Mouse (Mus musculus) MEL (cell line): ENCODE measurements around the gene Vps13c. TPM values are rescaled to one million over a fixed set of nuclear protein-coding genes. Genes with fewer than 3 reads are reported as not detected.

Source experiments
- DNase-seq: peaks from one replicate; pipeline ENCODE4 v3.0.0; 2011; ENCODE audit warnings: low read depth, low spot score
- H3K27ac ChIP-seq: 2 replicates; pipeline ENCODE4 v1.5.1; 2012; ENCODE audit warnings: low read depth, mild to moderate bottlenecking, control low read depth, low read length, moderate library complexity; ENCODE audit not compliant: control insufficient read depth
- H3K27me3 ChIP-seq, 2 experiments: fragments of 150-350 bp in 1 of 2; sonication (generic) in 1 of 2; 2 replicates each; pipeline ENCODE4 v1.6.1; 2012; ENCODE audit warnings: low read length in 2 of 2, mild to moderate bottlenecking in 2 of 2, improper control_type of control experiment in 1 of 2, moderate library complexity in 1 of 2; ENCODE audit not compliant: insufficient read depth in 2 of 2, control insufficient read depth in 1 of 2
- H3K36me3 ChIP-seq, 2 experiments: 2 replicates each; pipeline ENCODE4 v1.6.1; 2012 to 2014; ENCODE audit warnings: low read length in 2 of 2, improper control_type of control experiment in 1 of 2, inconsistent platforms in 1 of 2, mild to moderate bottlenecking in 1 of 2; ENCODE audit not compliant: insufficient read depth in 2 of 2, control insufficient read depth in 1 of 2
- H3K4me1 ChIP-seq, 2 experiments: fragments of 150-350 bp in 1 of 2; sonication (generic) in 1 of 2; 2 replicates each; pipeline ENCODE4 v1.6.1; 2012; ENCODE audit warnings: low read length in 2 of 2, improper control_type of control experiment in 1 of 2, mild to moderate bottlenecking in 1 of 2; ENCODE audit not compliant: insufficient read depth in 2 of 2, control insufficient read depth in 1 of 2
- H3K4me3 ChIP-seq, 2 experiments: fragments of 150-350 bp in 1 of 2; sonication (generic) in 1 of 2; 2 replicates each; pipeline ENCODE4 v1.5.1; 2012; ENCODE audit warnings: low read depth in 2 of 2, low read length in 2 of 2, mild to moderate bottlenecking in 2 of 2, moderate library complexity in 2 of 2, control low read depth in 1 of 2, improper control_type of control experiment in 1 of 2; ENCODE audit not compliant: control insufficient read depth in 1 of 2, insufficient read depth in 1 of 2
- H3K79me2 ChIP-seq: 2 replicates; pipeline ENCODE4 v1.6.1; 2012; ENCODE audit warnings: mild to moderate bottlenecking, low read length, moderate library complexity; ENCODE audit not compliant: control insufficient read depth, poor library complexity, insufficient read depth
- H3K9ac ChIP-seq: 2 replicates; pipeline ENCODE4 v1.6.1; 2012; ENCODE audit warnings: low read depth, mild to moderate bottlenecking, control low read depth, low read length, moderate library complexity; ENCODE audit not compliant: control insufficient read depth, poor library complexity, severe bottlenecking
- H3K9me3 ChIP-seq: fragments of 150-350 bp; sonication (generic); replicated peaks from 2 replicates; pipeline ENCODE4 v1.6.1; 2012; ENCODE audit warnings: mild to moderate bottlenecking, low read length, improper control_type of control experiment, moderate library complexity; ENCODE audit not compliant: insufficient read depth
- CHD1 ChIP-seq: IDR thresholded peaks from 2 replicates; pipeline ENCODE4 v1.6.1; 2012; ENCODE audit warnings: low read depth, mild to moderate bottlenecking, inconsistent platforms, low read length, improper control_type of control experiment
- CHD2 ChIP-seq: IDR thresholded peaks from 2 replicates; pipeline ENCODE4 v1.6.1; 2011; ENCODE audit warnings: low read length, improper control_type of control experiment
- EP300 ChIP-seq, 2 experiments: IDR thresholded peaks; 2 replicates each; pipeline ENCODE4 v1.6.1; 2011; ENCODE audit warnings: improper control_type of control experiment in 2 of 2, low read length in 2 of 2, low read depth in 1 of 2, mild to moderate bottlenecking in 1 of 2
- ETS1 ChIP-seq: IDR thresholded peaks from 2 replicates; pipeline ENCODE4 v1.6.1; 2012; ENCODE audit warnings: low read depth, mild to moderate bottlenecking, inconsistent platforms, low read length, improper control_type of control experiment, moderate library complexity
- GABPA ChIP-seq: IDR thresholded peaks from 2 replicates; pipeline ENCODE4 v1.6.1; 2012; ENCODE audit warnings: low read depth, mild to moderate bottlenecking, inconsistent platforms, low read length, improper control_type of control experiment, moderate library complexity
- MAX ChIP-seq: IDR thresholded peaks from 2 replicates; pipeline ENCODE4 v1.6.1; 2011; ENCODE audit warnings: low read length, improper control_type of control experiment
- MAZ ChIP-seq: IDR thresholded peaks from 2 replicates; pipeline ENCODE4 v1.6.1; 2012; ENCODE audit warnings: low read depth, mild to moderate bottlenecking, inconsistent platforms, low read length, improper control_type of control experiment
- MYC ChIP-seq: IDR thresholded peaks from 2 replicates; pipeline ENCODE4 v1.6.1; 2011; ENCODE audit warnings: low read depth, mild to moderate bottlenecking, low read length, improper control_type of control experiment, moderate library complexity
- POLR2A ChIP-seq, 2 experiments: IDR thresholded peaks; 2 replicates each; pipeline ENCODE4 v1.6.1; 2011 to 2012; ENCODE audit warnings: low read length in 2 of 2, mild to moderate bottlenecking in 2 of 2, control low read depth in 1 of 2, improper control_type of control experiment in 1 of 2, low read depth in 1 of 2, moderate library complexity in 1 of 2; ENCODE audit not compliant: control insufficient read depth in 1 of 2, insufficient read depth in 1 of 2, poor library complexity in 1 of 2
- POLR2AphosphoS2 ChIP-seq: IDR thresholded peaks from 2 replicates; pipeline ENCODE4 v1.6.1; 2011; ENCODE audit warnings: low read length, improper control_type of control experiment
- TAL1 ChIP-seq: IDR thresholded peaks from 2 replicates; pipeline ENCODE4 v1.6.1; 2012; ENCODE audit warnings: mild to moderate bottlenecking, inconsistent platforms, low read length, moderate library complexity, mixed read lengths
- TBP ChIP-seq: IDR thresholded peaks from 2 replicates; pipeline ENCODE4 v1.8.0; 2011; ENCODE audit warnings: low read depth, low read length, improper control_type of control experiment
- UBTF ChIP-seq: IDR thresholded peaks from 2 replicates; pipeline ENCODE4 v1.6.1; 2012; ENCODE audit warnings: low read depth, mild to moderate bottlenecking, inconsistent platforms, low read length, improper control_type of control experiment, moderate library complexity, borderline replicate concordance; ENCODE audit not compliant: insufficient read depth
- USF2 ChIP-seq, 2 experiments: IDR thresholded peaks; 2 replicates each; pipeline ENCODE4 v1.6.1; 2011 to 2012; ENCODE audit warnings: improper control_type of control experiment in 2 of 2, low read length in 2 of 2, borderline replicate concordance in 1 of 2, inconsistent platforms in 1 of 2, low read depth in 1 of 2, mild to moderate bottlenecking in 1 of 2; ENCODE audit not compliant: insufficient read depth in 1 of 2
- ZKSCAN1 ChIP-seq: IDR thresholded peaks from 2 replicates; pipeline ENCODE4 v1.6.1; 2012; ENCODE audit warnings: low read depth, mild to moderate bottlenecking, inconsistent platforms, low read length, improper control_type of control experiment, moderate library complexity
- ZMIZ1 ChIP-seq: IDR thresholded peaks from 2 replicates; pipeline ENCODE4 v1.6.1; 2012; ENCODE audit warnings: low read depth, mild to moderate bottlenecking, inconsistent platforms, low read length, improper control_type of control experiment, moderate library complexity
- ZNF384 ChIP-seq: IDR thresholded peaks from 2 replicates; pipeline ENCODE4 v1.6.1; 2012; ENCODE audit warnings: low read depth, mild to moderate bottlenecking, inconsistent platforms, low read length, improper control_type of control experiment
- polyA plus RNA-seq, 2 experiments: library from polyadenylated mRNA; stranded (reverse) in 1 of 2; unstranded in 1 of 2; fragments of >175 nt in 1 of 2; fragments of >200 nt in 1 of 2; gene quantifications; 2 replicates each; pipeline versions ENCODE4 v1.2.1 to v1.2.4; 2012; ENCODE audit warnings: low replicate concordance in 2 of 2, low read depth in 1 of 2; ENCODE audit not compliant: insufficient read length in 2 of 2, insufficient read depth in 1 of 2, missing spikeins in 1 of 2
- total RNA-seq: library from RNA; depleted of rRNA; stranded (reverse); fragments of 300-350 nt; gene quantifications from 2 replicates; pipeline ENCODE4 v1.2.3, GENCODE M21; 2012

Vps13c gene
- total and polyA plus RNA-seq, 3 experiments, result 14.6 to 28.3 TPM; not detected in 1

DNA sequence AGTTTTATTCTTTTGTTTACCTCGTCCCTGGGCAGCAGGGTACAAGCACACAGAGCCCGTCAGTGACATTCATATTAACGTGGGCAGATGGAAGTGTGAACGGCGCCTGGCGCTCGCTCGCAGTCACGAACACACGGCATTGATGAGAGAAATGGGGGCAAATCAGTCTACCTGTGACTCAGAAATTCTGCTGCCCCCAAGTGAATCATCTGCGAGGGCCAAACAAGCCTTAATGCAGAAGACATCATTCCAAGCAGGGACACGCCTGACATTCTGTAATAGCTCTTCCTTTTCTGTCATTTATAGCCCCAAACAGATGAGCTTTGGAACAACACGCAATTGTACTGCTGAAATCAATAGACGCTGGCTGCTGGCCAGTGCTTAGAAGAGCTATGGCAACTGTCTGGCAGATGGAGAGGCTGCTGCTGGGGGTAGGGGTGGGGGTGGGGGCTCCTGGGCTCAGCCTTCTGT is 45.0 kb upstream of the Vps13c start:
- H3K9me3 ChIP-seq, result no peaks in the 10 kb centered on the region

DNA sequence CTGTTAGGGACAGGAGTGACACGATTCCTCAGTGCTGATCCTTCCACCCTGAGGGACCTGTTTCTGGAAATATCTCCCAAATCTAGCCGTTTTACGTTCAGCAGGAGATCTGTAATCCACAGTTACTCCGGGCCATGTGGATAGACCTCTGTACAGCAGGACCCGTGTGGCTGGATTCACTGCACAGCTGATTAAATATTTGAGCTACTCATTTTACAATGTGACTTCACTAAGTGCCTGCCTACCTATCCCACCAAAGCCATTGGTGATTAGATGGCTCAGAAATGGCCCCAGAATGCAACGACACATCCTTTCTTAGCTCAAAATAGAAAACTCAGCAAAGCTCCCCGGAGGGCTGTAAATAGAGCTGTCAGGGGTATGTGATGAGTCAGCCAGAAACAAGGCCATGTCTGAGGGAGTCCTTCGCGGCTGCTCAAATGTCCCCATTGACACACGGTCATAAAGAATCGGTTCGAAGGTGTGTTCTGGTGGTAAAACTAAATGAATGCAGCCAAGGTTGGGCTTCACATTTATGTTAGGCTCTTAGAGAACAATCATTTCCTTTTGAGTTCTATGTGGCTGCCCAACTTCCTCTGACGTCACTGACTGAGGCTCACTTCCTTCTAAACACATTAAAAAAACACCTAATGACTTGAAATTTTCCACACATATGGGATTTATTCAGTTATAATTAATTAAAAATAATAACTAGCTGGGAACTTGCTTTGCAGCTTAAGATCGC is 40.9 kb upstream of the Vps13c start:
- Histone ChIP-seq H3K79me2 (no peaks in the 10 kb centered on the region), H3K9ac (no peak overlapping the region), H3K27ac (no peak overlapping the region), H3K4me1 (no peaks in the 10 kb centered on the region), H3K9me3 (no peaks in the 10 kb centered on the region), H3K27me3 (no peaks in the 10 kb centered on the region; a peak in 1 of 4 replicates), H3K4me3 (no peak overlapping the region), H3K36me3 (no peaks in the 10 kb centered on the region)
- no peak for DNase-seq
- TF ChIP-seq POLR2A (IDR thresholded peaks at IDR 0.05; ENCODE audit: control insufficient read depth in 1 of 2, insufficient read depth in 1 of 2, low read depth in 1 of 2, low read length in 2 of 2, poor library complexity in 1 of 2) (no peak), POLR2AphosphoS2 (no peak), MYC (no peak), GABPA (no peak), CHD1 (no peak), MAZ (no peak)

More for the DNA sequence above, 45.0 kb upstream of the Vps13c start:
- TF ChIP-seq EP300 (IDR thresholded peaks at IDR 0.05; ENCODE audit: low read depth in 1 of 2, low read length in 2 of 2), result no peak
- TF ChIP-seq CHD2, result no peak
- no peak for TF ChIP-seq ZNF384
- no peak for TF ChIP-seq ETS1
- TF ChIP-seq ZKSCAN1, result no peak
- no peak for TF ChIP-seq POLR2AphosphoS2
- TF ChIP-seq MAX, result no peak
- no peak for TF ChIP-seq MYC
- TF ChIP-seq UBTF, result no peak
- TF ChIP-seq TAL1, result no peak
- TF ChIP-seq USF2 (IDR thresholded peaks at IDR 0.05; ENCODE audit: borderline replicate concordance in 1 of 2, insufficient read depth in 1 of 2, low read depth in 1 of 2, low read length in 2 of 2), result no peak
- no peak for TF ChIP-seq TBP
- TF ChIP-seq ZMIZ1, result no peak
- Histone ChIP-seq H3K27ac (no peak overlapping the region), H3K36me3 (no peaks in the 10 kb centered on the region), H3K9ac (no peak overlapping the region), H3K4me3 (no peak overlapping the region), H3K79me2 (no peaks in the 10 kb centered on the region), H3K4me1 (no peaks in the 10 kb centered on the region), H3K27me3 (no peaks in the 10 kb centered on the region; a peak in 2 of 4 replicates)
- no peak for DNase-seq
